Mouse (Mus musculus): ENCODE measurements around the gene Hyal2. TPM values are rescaled to one million over a fixed set of nuclear protein-coding genes. Genes with fewer than 3 reads are reported as not detected.

Hyal2 gene
- polyA plus RNA-seq, 1 experiment from 2014 or later: 85.2 TPM

DNA sequence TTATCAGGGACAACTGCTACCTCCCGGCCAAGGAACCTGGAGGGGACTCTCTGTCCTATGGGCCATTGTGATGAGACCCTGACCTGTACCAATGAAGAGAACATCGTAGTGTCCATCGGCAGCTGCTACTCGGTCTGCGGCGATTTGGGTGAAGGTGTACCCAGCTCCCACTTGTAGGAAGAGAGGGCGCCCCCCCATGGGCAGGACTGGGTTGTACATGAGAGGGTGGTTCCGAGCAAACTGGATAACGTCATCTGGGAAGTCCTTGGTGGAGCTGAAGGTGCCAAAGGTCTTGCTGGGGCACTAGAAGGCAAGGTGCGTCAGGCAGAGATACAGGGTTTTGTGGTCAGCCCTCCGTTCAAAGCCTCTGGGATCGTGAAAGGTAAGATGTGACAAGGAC lies 33.0 kb downstream of the Hyal2 start:
- 74% methylated on average over 12 of the region's 12 CpGs for WGBS
- Histone ChIP-seq H3K4me3 (replicated peaks; ENCODE audit: low read length) (no peak overlapping the region), H3K9ac (ENCODE audit: low read length) (no peak overlapping the region), H3K27me3 (ENCODE audit: control insufficient read depth, insufficient read depth, low read length) (no peaks in the 10 kb centered on the region), H3K9me3 (replicated peaks; ENCODE audit: control insufficient read depth, low read length) (no peaks in the 10 kb centered on the region), H3K36me3 (ENCODE audit: control insufficient read depth, insufficient read depth, low read length) (no peaks in the 10 kb centered on the region), H3K4me1 (ENCODE audit: control insufficient read depth, insufficient read depth, low read length) (peaks cover 14% of the 10 kb centered on the region; the same call in 1 of the 2 replicates), H3K27ac (ENCODE audit: low read length) (no peak overlapping the region), H3K4me2 (ENCODE audit: low read depth, low read length) (no peak overlapping the region)
- ATAC-seq (ENCODE audit: insufficient read depth, low FRiP score): no peak

GRCm38 (mm10) chr9:107601275-107601674 lies 33.5 kb downstream of the Hyal2 start:
- Histone ChIP-seq H3K4me1 (ENCODE audit: control insufficient read depth, insufficient read depth, low read length) (peaks cover 14% of the 10 kb centered on the region; the same call in 1 of the 2 replicates), H3K4me3 (replicated peaks; ENCODE audit: low read length) (no peak overlapping the region), H3K9me3 (replicated peaks; ENCODE audit: control insufficient read depth, low read length) (no peaks in the 10 kb centered on the region), H3K4me2 (ENCODE audit: low read depth, low read length) (no peak overlapping the region), H3K36me3 (ENCODE audit: control insufficient read depth, insufficient read depth, low read length) (no peaks in the 10 kb centered on the region), H3K27ac (ENCODE audit: low read length) (no peak overlapping the region), H3K27me3 (ENCODE audit: control insufficient read depth, insufficient read depth, low read length) (no peaks in the 10 kb centered on the region), H3K9ac (ENCODE audit: low read length) (no peak overlapping the region)
- ATAC-seq (ENCODE audit: insufficient read depth, low FRiP score): no peak
- 79% methylated on average over 11 of the region's 11 CpGs for WGBS

DNA sequence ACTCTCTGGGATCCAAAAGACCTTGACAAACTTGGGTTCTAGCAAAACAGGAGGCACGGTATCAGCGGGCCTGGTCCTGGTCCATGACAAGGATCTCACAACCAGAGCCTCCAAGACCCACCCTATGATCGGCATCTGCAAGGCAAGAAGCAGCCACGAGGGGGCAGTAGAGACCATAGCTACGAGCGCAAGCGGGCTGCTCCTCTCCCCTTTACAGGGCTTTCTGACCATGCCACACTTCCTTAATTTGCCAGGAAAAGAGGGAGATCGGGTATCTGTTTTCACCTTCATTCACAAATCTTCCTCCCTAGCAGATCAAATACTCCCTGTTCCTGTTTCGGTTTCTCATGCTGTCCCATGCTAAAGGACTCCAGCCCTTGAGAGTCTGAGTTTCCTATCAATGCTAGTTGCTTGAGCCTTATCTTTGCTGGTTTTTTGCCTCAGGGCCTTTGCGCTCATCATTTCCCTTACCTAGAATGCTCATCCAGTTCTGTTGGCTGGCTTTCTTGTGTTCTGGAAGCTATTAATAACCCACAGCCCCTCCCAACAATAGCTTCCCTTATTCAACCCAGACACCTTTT lies 34.4 kb downstream of the Hyal2 start:
- Histone ChIP-seq H3K9me3 (replicated peaks; ENCODE audit: control insufficient read depth, low read length) (no peaks in the 10 kb centered on the region), H3K36me3 (ENCODE audit: control insufficient read depth, insufficient read depth, low read length) (no peaks in the 10 kb centered on the region), H3K9ac (ENCODE audit: low read length) (peak overlapping the region; percentile 44; the same call in 1 of the 2 replicates), H3K27ac (ENCODE audit: low read length) (no peak overlapping the region), H3K4me2 (ENCODE audit: low read depth, low read length) (no peak overlapping the region; the same call in 1 of the 2 replicates), H3K4me3 (replicated peaks; ENCODE audit: low read length) (no peak overlapping the region), H3K27me3 (ENCODE audit: control insufficient read depth, insufficient read depth, low read length) (no peaks in the 10 kb centered on the region), H3K4me1 (ENCODE audit: control insufficient read depth, insufficient read depth, low read length) (peaks cover 18% of the 10 kb centered on the region; the same call in 1 of the 2 replicates)
- ATAC-seq (ENCODE audit: insufficient read depth, low FRiP score): peak; percentile 67; the same call in 1 of the 2 replicates
- 11% methylated on average over 10 of the region's 10 CpGs for WGBS

DNA sequence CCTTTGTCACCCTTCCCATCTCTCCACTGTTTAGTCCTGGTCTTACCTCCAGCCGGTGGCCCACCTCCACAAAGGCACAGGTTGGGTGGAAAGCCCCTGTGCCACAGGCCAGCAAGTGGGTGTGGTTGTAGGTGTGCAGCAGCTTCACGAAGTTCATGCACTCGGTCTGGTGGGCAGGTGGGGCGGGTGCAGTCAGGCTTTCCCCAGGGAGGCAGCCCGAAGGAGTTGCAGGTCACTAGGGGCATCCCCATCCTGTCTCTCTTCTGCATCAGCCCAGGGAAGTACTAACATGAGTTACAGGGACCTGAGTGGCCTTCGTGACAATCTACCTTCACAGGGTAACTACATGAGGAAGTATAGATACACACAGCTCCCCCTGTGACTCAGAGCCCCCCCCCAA lies 35.5 kb downstream of the Hyal2 start:
- no peak overlapping the region for H3K9ac ChIP-seq (ENCODE audit: low read length)
- WGBS: 71% methylated on average over 6 of the region's 6 CpGs
- peaks cover 29% of the 10 kb centered on the region; the same call in 1 of the 2 replicates for H3K4me1 ChIP-seq (ENCODE audit: control insufficient read depth, insufficient read depth, low read length)
- no peak overlapping the region for H3K4me3 ChIP-seq (replicated peaks; ENCODE audit: low read length)
- no peaks in the 10 kb centered on the region for H3K36me3 ChIP-seq (ENCODE audit: control insufficient read depth, insufficient read depth, low read length)
- H3K27ac ChIP-seq (ENCODE audit: low read length): no peak overlapping the region
- no peak overlapping the region for H3K4me2 ChIP-seq (ENCODE audit: low read depth, low read length)
- no peak for ATAC-seq (ENCODE audit: insufficient read depth, low FRiP score)
- H3K9me3 ChIP-seq (replicated peaks; ENCODE audit: control insufficient read depth, low read length): no peaks in the 10 kb centered on the region
- H3K27me3 ChIP-seq (ENCODE audit: control insufficient read depth, insufficient read depth, low read length): no peaks in the 10 kb centered on the region

DNA sequence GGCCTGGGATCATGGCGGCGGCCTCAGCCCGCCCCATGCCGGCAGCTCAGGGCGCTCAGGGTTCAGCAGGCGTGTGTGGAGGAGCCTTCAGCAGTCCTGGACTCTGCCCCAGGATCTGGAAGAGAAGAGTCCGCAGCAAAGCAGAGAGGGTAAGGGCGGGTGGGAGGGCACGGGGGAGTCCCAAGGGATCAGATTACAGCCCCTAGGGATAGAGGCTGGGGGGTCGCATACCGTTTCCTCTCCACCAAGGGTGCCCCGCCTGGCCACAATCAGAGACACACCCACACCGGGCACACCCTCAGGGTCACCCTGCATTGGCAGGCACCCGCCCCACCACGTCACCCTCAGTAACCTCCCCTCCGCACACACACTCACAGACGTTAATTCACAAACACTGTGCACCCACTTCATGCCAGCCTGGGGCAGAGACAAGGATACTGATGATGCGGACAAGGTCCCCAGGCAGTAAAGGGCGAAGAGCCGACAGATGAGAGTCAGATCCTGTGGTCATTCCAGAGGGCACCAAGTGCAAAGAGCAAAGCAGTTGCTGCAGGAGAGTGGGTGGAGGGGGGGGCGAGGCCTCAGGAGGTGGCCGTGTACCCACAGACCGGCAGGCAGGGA lies 37.4 kb downstream of the Hyal2 start:
- H3K9ac ChIP-seq (ENCODE audit: low read length): peak overlapping the region; percentile 69
- peaks cover 39% of the 10 kb centered on the region for H3K4me1 ChIP-seq (ENCODE audit: control insufficient read depth, insufficient read depth, low read length)
- H3K4me2 ChIP-seq (ENCODE audit: low read depth, low read length): peak overlapping the region; percentile 51
- no peaks in the 10 kb centered on the region for H3K9me3 ChIP-seq (replicated peaks; ENCODE audit: control insufficient read depth, low read length)
- 34% methylated on average over 23 of the region's 23 CpGs for WGBS
- no peaks in the 10 kb centered on the region for H3K36me3 ChIP-seq (ENCODE audit: control insufficient read depth, insufficient read depth, low read length)
- peak overlapping the region; percentile 40 for H3K4me3 ChIP-seq (replicated peaks; ENCODE audit: low read length)
- H3K27ac ChIP-seq (ENCODE audit: low read length): peak overlapping the region; percentile 81
- no peaks in the 10 kb centered on the region for H3K27me3 ChIP-seq (ENCODE audit: control insufficient read depth, insufficient read depth, low read length)
- peak; percentile 66 for ATAC-seq (ENCODE audit: insufficient read depth, low FRiP score)

GRCm38 (mm10) chr9:107606591-107606990 lies 38.8 kb downstream of the Hyal2 start:
- WGBS: 24% methylated on average over 9 of the region's 9 CpGs
- no peak; the same call in 1 of the 2 replicates for ATAC-seq (ENCODE audit: insufficient read depth, low FRiP score)
- Histone ChIP-seq H3K27ac (ENCODE audit: low read length) (peak overlapping the region; percentile 81), H3K4me1 (ENCODE audit: control insufficient read depth, insufficient read depth, low read length) (peaks cover 42% of the 10 kb centered on the region), H3K9ac (ENCODE audit: low read length) (peak overlapping the region; percentile 62), H3K4me2 (ENCODE audit: low read depth, low read length) (peak overlapping the region; percentile 39), H3K36me3 (ENCODE audit: control insufficient read depth, insufficient read depth, low read length) (no peaks in the 10 kb centered on the region), H3K9me3 (replicated peaks; ENCODE audit: control insufficient read depth, low read length) (no peaks in the 10 kb centered on the region), H3K4me3 (replicated peaks; ENCODE audit: low read length) (peak overlapping the region; percentile 24), H3K27me3 (ENCODE audit: control insufficient read depth, insufficient read depth, low read length) (no peaks in the 10 kb centered on the region)

DNA sequence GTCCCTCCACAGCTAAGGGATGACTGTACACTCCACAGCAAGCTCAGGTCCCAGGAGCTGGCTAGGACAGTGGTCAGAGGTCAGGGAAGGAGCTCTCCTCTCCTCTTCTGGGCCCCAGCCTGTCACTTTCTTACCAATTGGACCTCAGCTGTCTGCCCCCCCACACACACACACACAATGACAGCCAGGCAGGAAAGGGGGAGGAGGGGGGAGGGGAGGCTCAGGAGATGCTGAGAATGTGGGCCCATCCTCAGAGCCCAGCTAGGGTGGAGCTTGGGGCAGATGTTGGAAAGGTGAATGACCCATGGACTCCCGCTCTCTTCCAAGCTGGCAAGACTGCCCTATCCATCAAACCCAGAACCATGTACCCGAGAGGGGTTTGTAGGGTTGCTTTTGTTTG lies 39.3 kb downstream of the Hyal2 start:
- Histone ChIP-seq H3K9me3 (replicated peaks; ENCODE audit: control insufficient read depth, low read length) (no peaks in the 10 kb centered on the region), H3K9ac (ENCODE audit: low read length) (peak overlapping the region; percentile 62), H3K36me3 (ENCODE audit: control insufficient read depth, insufficient read depth, low read length) (no peaks in the 10 kb centered on the region), H3K4me2 (ENCODE audit: low read depth, low read length) (peak overlapping the region; percentile 39), H3K4me3 (replicated peaks; ENCODE audit: low read length) (peak overlapping the region; percentile 24), H3K27ac (ENCODE audit: low read length) (peak overlapping the region; percentile 67; the same call in 1 of the 2 replicates), H3K4me1 (ENCODE audit: control insufficient read depth, insufficient read depth, low read length) (peaks cover 46% of the 10 kb centered on the region), H3K27me3 (ENCODE audit: control insufficient read depth, insufficient read depth, low read length) (no peaks in the 10 kb centered on the region)
- no peak for ATAC-seq (ENCODE audit: insufficient read depth, low FRiP score)
- 68% methylated on average over 2 of the region's 2 CpGs for WGBS

GRCm38 (mm10) chr9:107607653-107608245 lies 40.0 kb downstream of the Hyal2 start:
- WGBS: 44% methylated on average over 9 of the region's 9 CpGs
- H3K4me3 ChIP-seq (replicated peaks; ENCODE audit: low read length): no peak overlapping the region
- H3K27me3 ChIP-seq (ENCODE audit: control insufficient read depth, insufficient read depth, low read length): no peaks in the 10 kb centered on the region
- H3K36me3 ChIP-seq (ENCODE audit: control insufficient read depth, insufficient read depth, low read length): no peaks in the 10 kb centered on the region
- no peak for ATAC-seq (ENCODE audit: insufficient read depth, low FRiP score)
- H3K27ac ChIP-seq (ENCODE audit: low read length): peak overlapping the region; percentile 67; the same call in 1 of the 2 replicates
- H3K9ac ChIP-seq (ENCODE audit: low read length): 0 out of 2 replicates have a peak overlapping the region, but pooled peaks have one; percentile 32
- peak overlapping the region; percentile 39; the same call in 1 of the 2 replicates for H3K4me2 ChIP-seq (ENCODE audit: low read depth, low read length)
- H3K4me1 ChIP-seq (ENCODE audit: control insufficient read depth, insufficient read depth, low read length): peaks cover 48% of the 10 kb centered on the region
- no peaks in the 10 kb centered on the region for H3K9me3 ChIP-seq (replicated peaks; ENCODE audit: control insufficient read depth, low read length)

All from stomach, embryonic 16.5 days (tissue).